Mouse (Mus musculus): ENCODE measurements around the gene Gm20458. TPM values are rescaled to one million over a fixed set of nuclear protein-coding genes. Genes with fewer than 3 reads are reported as not detected.

The Gm20458 gene
- polyA plus RNA-seq, 1 experiment, result 27.8 TPM

GRCm38 (mm10) chr2:164465161-164465560, 4.4 kb downstream of the Gm20458 start:
- no peaks in the 10 kb centered on the region for H3K27me3 ChIP-seq (ENCODE audit: control insufficient read depth, insufficient read depth, low read length)
- TF ChIP-seq POLR2A (IDR thresholded peaks at IDR 0.05; ENCODE audit: control insufficient read depth, extremely low read depth, insufficient read depth, low read length, poor library complexity) (no peak), CTCF (IDR thresholded peaks at IDR 0.05; ENCODE audit: borderline replicate concordance, control insufficient read depth, extremely low read depth, insufficient read depth, low read length, poor library complexity) (no peak)
- peaks cover 6% of the 10 kb centered on the region for H3K4me1 ChIP-seq (replicated peaks; ENCODE audit: control insufficient read depth, insufficient read depth, low read length)
- no peak for DNase-seq
- H3K27ac ChIP-seq (ENCODE audit: control insufficient read depth, insufficient read depth, low read length), result no peak overlapping the region
- no peak overlapping the region for H3K4me3 ChIP-seq (ENCODE audit: control insufficient read depth, insufficient read depth, low read length)
- H3K36me3 ChIP-seq (ENCODE audit: control insufficient read depth, insufficient read depth, low read length), result peaks cover 19% of the 10 kb centered on the region

- Histone ChIP-seq H3K27me3 (ENCODE audit: control insufficient read depth, insufficient read depth, low read length) (no peaks in the 10 kb centered on the region), H3K36me3 (ENCODE audit: control insufficient read depth, insufficient read depth, low read length) (peaks cover 19% of the 10 kb centered on the region), H3K4me3 (ENCODE audit: control insufficient read depth, insufficient read depth, low read length) (no peak overlapping the region), H3K27ac (ENCODE audit: control insufficient read depth, insufficient read depth, low read length) (no peak overlapping the region), H3K4me1 (replicated peaks; ENCODE audit: control insufficient read depth, insufficient read depth, low read length) (peaks cover under 1% of the 10 kb centered on the region; the same call in 1 of the 2 replicates)
- DNase-seq, result no peak
- TF ChIP-seq CTCF (IDR thresholded peaks at IDR 0.05; ENCODE audit: borderline replicate concordance, control insufficient read depth, extremely low read depth, insufficient read depth, low read length, poor library complexity) (no peak), POLR2A (IDR thresholded peaks at IDR 0.05; ENCODE audit: control insufficient read depth, extremely low read depth, insufficient read depth, low read length, poor library complexity) (no peak)
- 88% methylated on average over 5 of the region's 5 CpGs for WGBS
Observed at GRCm38 (mm10) chr2:164466787-164467186, 6.0 kb downstream of the Gm20458 start.

- H3K27ac ChIP-seq (ENCODE audit: control insufficient read depth, insufficient read depth, low read length), result no peak overlapping the region
- H3K4me1 ChIP-seq (replicated peaks; ENCODE audit: control insufficient read depth, insufficient read depth, low read length), result no peaks in the 10 kb centered on the region
- H3K27me3 ChIP-seq (ENCODE audit: control insufficient read depth, insufficient read depth, low read length), result no peaks in the 10 kb centered on the region
- TF ChIP-seq POLR2A (IDR thresholded peaks at IDR 0.05; ENCODE audit: control insufficient read depth, extremely low read depth, insufficient read depth, low read length, poor library complexity) (no peak), CTCF (IDR thresholded peaks at IDR 0.05; ENCODE audit: borderline replicate concordance, control insufficient read depth, extremely low read depth, insufficient read depth, low read length, poor library complexity) (no peak)
- 55% methylated on average over 10 of the region's 10 CpGs for WGBS
- DNase-seq, result peak; percentile 56
- no peak overlapping the region for H3K4me3 ChIP-seq (ENCODE audit: control insufficient read depth, insufficient read depth, low read length)
- peaks cover 5% of the 10 kb centered on the region; the same call in 1 of the 2 replicates for H3K36me3 ChIP-seq (ENCODE audit: control insufficient read depth, insufficient read depth, low read length)
Observed at GRCm38 (mm10) chr2:164470254-164470653, 9.5 kb downstream of the Gm20458 start.

DNA sequence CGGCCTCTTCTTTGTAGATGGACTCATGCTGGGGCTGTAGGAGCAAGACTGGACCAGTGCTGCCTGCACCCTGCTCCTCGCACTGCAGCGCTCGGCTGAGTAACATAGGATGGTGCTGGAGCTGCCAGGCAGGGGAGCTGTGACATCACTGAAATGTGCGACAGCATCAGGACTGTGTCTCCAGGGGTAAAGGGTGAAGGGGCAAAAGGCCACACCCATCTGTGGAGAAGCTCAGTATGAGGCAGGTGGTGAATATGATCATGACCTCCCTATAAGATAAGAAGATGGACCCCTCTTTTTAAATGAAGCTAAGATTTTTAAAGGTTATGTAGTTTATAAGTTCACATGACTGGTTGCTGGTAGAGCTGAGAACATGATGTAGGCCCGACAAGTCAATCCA, 12.9 kb downstream of the Gm20458 start, which contains the start of gene Trp53tg5:
Gene Trp53tg5 (minus strand): TSS at position 101 of the 400 bp plus-strand sequence.
- no peak for DNase-seq
- TF ChIP-seq POLR2A (IDR thresholded peaks at IDR 0.05; ENCODE audit: control insufficient read depth, extremely low read depth, insufficient read depth, low read length, poor library complexity) (no peak), CTCF (IDR thresholded peaks at IDR 0.05; ENCODE audit: borderline replicate concordance, control insufficient read depth, extremely low read depth, insufficient read depth, low read length, poor library complexity) (no peak)

GRCm38 (mm10) chr2:164485681-164486257, 25.0 kb downstream of the Gm20458 start, which contains the start of gene Dbndd2:
Gene Dbndd2 (plus strand): TSS chr2:164486106.
- WGBS, result 14% methylated on average over 26 of the region's 26 CpGs
- no peak within 1 kb of the TSS for H3K27ac ChIP-seq (ENCODE audit: control insufficient read depth, insufficient read depth, low read length)
- no peak for DNase-seq

More for the DNA sequence above, 12.9 kb downstream of the Gm20458 start, which contains the start of gene Trp53tg5:
- Histone ChIP-seq H3K4me3 (ENCODE audit: control insufficient read depth, insufficient read depth, low read length) (no peak within 1 kb of the TSS), H3K27ac (ENCODE audit: control insufficient read depth, insufficient read depth, low read length) (no peak within 1 kb of the TSS), H3K36me3 (ENCODE audit: control insufficient read depth, insufficient read depth, low read length) (peaks cover 4% of the 10 kb centered on the region; the same call in 1 of the 2 replicates), H3K27me3 (ENCODE audit: control insufficient read depth, insufficient read depth, low read length) (no peaks in the 10 kb centered on the region), H3K4me1 (replicated peaks; ENCODE audit: control insufficient read depth, insufficient read depth, low read length) (no peaks in the 10 kb centered on the region)
- WGBS, result 95% methylated on average over 6 of the region's 6 CpGs

GRCm38 (mm10) chr2:164486258-164487114, 25.7 kb downstream of the Gm20458 start:
- H3K27ac ChIP-seq (ENCODE audit: control insufficient read depth, insufficient read depth, low read length), result no peak overlapping the region
- TF ChIP-seq CTCF (IDR thresholded peaks at IDR 0.05; ENCODE audit: borderline replicate concordance, control insufficient read depth, extremely low read depth, insufficient read depth, low read length, poor library complexity), result no peak
- TF ChIP-seq POLR2A (IDR thresholded peaks at IDR 0.05; ENCODE audit: control insufficient read depth, extremely low read depth, insufficient read depth, low read length, poor library complexity), result no peak
- peaks cover 14% of the 10 kb centered on the region; the same call in 1 of the 2 replicates for H3K27me3 ChIP-seq (ENCODE audit: control insufficient read depth, insufficient read depth, low read length)
- H3K4me1 ChIP-seq (replicated peaks; ENCODE audit: control insufficient read depth, insufficient read depth, low read length), result peaks cover 5% of the 10 kb centered on the region
- peak; percentile 7 for DNase-seq
- WGBS, result 1% methylated on average over 83 of the region's 90 CpGs
- no peaks in the 10 kb centered on the region for H3K36me3 ChIP-seq (ENCODE audit: control insufficient read depth, insufficient read depth, low read length)
- H3K4me3 ChIP-seq (ENCODE audit: control insufficient read depth, insufficient read depth, low read length), result peak overlapping the region; percentile 46

More at GRCm38 (mm10) chr2:164485681-164486257, 25.0 kb downstream of the Gm20458 start, which contains the start of gene Dbndd2:
- TF ChIP-seq CTCF (IDR thresholded peaks at IDR 0.05; ENCODE audit: borderline replicate concordance, control insufficient read depth, extremely low read depth, insufficient read depth, low read length, poor library complexity) (no peak), POLR2A (IDR thresholded peaks at IDR 0.05; ENCODE audit: control insufficient read depth, extremely low read depth, insufficient read depth, low read length, poor library complexity) (no peak)
- Histone ChIP-seq H3K4me1 (replicated peaks; ENCODE audit: control insufficient read depth, insufficient read depth, low read length) (peaks cover 5% of the 10 kb centered on the region), H3K4me3 (ENCODE audit: control insufficient read depth, insufficient read depth, low read length) (peak within 1 kb of the TSS; percentile 46), H3K27me3 (ENCODE audit: control insufficient read depth, insufficient read depth, low read length) (peaks cover 14% of the 10 kb centered on the region; the same call in 1 of the 2 replicates), H3K36me3 (ENCODE audit: control insufficient read depth, insufficient read depth, low read length) (no peaks in the 10 kb centered on the region)

All from thymus, adult 2 months (tissue).